Mouse (Mus musculus) ES-E14 (cell line): Measurements from ENCODE around the gene Arl10. TPM values are rescaled to one million over a fixed set of nuclear protein-coding genes. Genes with fewer than 3 reads are reported as not detected.

Experiments used
- DNase-seq: peaks from one replicate; pipeline ENCODE4 v3.0.0-alpha.2; 2013; ENCODE audit warnings: low read depth, low spot score
- H3K27ac ChIP-seq: 2 replicates; pipeline ENCODE4 v1.5.1; 2012; ENCODE audit warnings: low read depth, mild to moderate bottlenecking, low read length, moderate library complexity, mixed read lengths; ENCODE audit not compliant: poor library complexity, insufficient read depth, severe bottlenecking
- H3K36me3 ChIP-seq: 2 replicates; pipeline ENCODE4 v1.6.1; 2012; ENCODE audit warnings: mild to moderate bottlenecking, low read length, moderate library complexity, mixed read lengths; ENCODE audit not compliant: control insufficient read depth, poor library complexity, insufficient read depth, severe bottlenecking
- H3K4me1 ChIP-seq, 2 experiments: fragments of 150-350 bp in 1 of 2; sonication (generic) in 1 of 2; 2 replicates each; pipeline ENCODE4 v1.6.1; 2012; ENCODE audit warnings: low read length in 2 of 2, mild to moderate bottlenecking in 1 of 2, mixed read lengths in 1 of 2; ENCODE audit not compliant: control insufficient read depth in 2 of 2, insufficient read depth in 2 of 2, poor library complexity in 1 of 2
- H3K4me3 ChIP-seq, 2 experiments: fragments of 150-350 bp in 1 of 2; sonication (generic) in 1 of 2; 2 replicates each; pipeline ENCODE4 v1.5.1; 2012; ENCODE audit warnings: low read length in 2 of 2, low read depth in 1 of 2, mild to moderate bottlenecking in 1 of 2, mixed read lengths in 1 of 2; ENCODE audit not compliant: insufficient read depth in 1 of 2, poor library complexity in 1 of 2, severe bottlenecking in 1 of 2
- H3K9ac ChIP-seq: 2 replicates; pipeline ENCODE4 v1.6.1; 2012; ENCODE audit warnings: low read depth, mild to moderate bottlenecking, low read length, mixed read lengths; ENCODE audit not compliant: poor library complexity, insufficient read depth, severe bottlenecking
- H3K9me3 ChIP-seq: fragments of 150-350 bp; sonication (generic); 2 replicates; pipeline ENCODE4 v1.6.1; 2012; ENCODE audit warnings: low read depth, mild to moderate bottlenecking, low read length; ENCODE audit not compliant: control insufficient read depth, insufficient read depth
- CHD2 ChIP-seq: IDR thresholded peaks from 2 replicates; pipeline ENCODE4 v1.6.1; 2014; ENCODE audit warnings: mild to moderate bottlenecking, low read depth, low read length, inconsistent platforms
- HCFC1 ChIP-seq: IDR thresholded peaks from 2 replicates; pipeline ENCODE4 v1.6.1; 2012; ENCODE audit warnings: low read length, inconsistent platforms, borderline replicate concordance; ENCODE audit not compliant: insufficient read depth
- MAFK ChIP-seq: IDR thresholded peaks from 2 replicates; pipeline ENCODE4 v1.6.1; 2014; ENCODE audit warnings: mild to moderate bottlenecking, low read depth, low read length, inconsistent platforms; ENCODE audit not compliant: insufficient read depth
- ZC3H11A ChIP-seq: IDR thresholded peaks from 2 replicates; pipeline ENCODE4 v1.6.1; 2012; ENCODE audit warnings: low read depth, mild to moderate bottlenecking, inconsistent platforms, low read length, borderline replicate concordance
- ZNF384 ChIP-seq: IDR thresholded peaks from 2 replicates; pipeline ENCODE4 v1.6.1; 2012; ENCODE audit warnings: low read depth, low read length, inconsistent platforms
- in situ Hi-C, 2 experiments: fragments of 600-800 bp; cut with MboI; formaldehyde crosslinking; loops; one replicate each; pipeline ENCODE4 v1.15.1; 2025; ENCODE audit warnings: low sequenced_read_pairs in 2 of 2, inconsistent platforms in 1 of 2; ENCODE audit not compliant: unreplicated experiment in 2 of 2
- total RNA-seq: library from RNA; depleted of rRNA; stranded (reverse); fragments of 300-350 nt; gene quantifications from 2 replicates; pipeline ENCODE4 v1.2.3, GENCODE M21; 2012

Arl10 gene
- total RNA-seq, 1 experiment, result 38.3 TPM

DNA sequence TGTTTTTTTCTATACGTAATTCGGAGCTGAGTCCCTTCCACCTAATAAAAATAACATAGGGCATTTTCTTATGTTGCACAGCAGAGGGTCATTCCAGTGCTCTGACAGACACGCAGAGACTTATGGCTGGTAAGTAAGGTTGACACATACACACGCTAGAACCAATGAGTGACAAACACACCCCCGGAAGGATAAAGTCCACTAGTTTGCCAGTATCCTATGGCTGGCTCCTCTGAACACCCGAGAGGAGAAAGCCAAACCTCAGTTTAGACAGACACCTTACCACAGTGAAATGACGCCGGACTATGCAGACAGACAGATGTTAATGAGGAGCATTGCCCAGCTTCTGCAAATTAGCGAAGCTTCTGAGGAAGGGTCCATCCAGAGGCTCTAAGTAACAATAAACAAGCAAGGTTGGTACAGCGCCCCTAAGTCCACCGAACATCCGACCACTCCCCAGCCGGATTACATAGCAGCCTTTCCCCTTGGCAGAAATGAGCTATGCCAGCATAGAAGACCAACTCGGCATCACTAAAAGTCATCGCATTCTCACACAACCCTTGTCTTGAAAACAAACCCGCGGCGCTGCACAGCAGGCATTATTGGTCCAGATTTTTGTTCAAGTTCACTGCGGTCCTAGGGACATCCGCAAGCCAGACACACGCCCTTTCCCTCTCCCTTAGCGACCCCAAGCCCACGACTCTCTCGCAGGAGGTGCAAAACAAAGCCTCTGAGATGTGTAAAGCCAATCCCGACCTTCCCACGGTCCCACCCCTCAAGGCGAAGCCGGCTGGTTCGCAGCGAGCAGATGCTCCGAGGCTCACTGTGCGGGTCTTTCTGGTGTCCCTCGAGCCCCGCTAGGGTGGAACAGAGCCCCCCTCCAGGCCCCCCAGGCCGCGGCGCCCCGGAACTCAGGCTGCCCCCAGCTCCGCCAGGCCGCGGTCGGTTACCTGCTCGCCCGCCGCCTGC, 10.3 kb upstream of the Arl10 start:
- Histone ChIP-seq H3K9me3 (no peaks in the 10 kb centered on the region), H3K4me3 (peak overlapping the region; percentile 74 to 99), H3K27ac (peak overlapping the region; percentile 72), H3K4me1 (peaks cover 10 to 15% of the 10 kb centered on the region in 2 experiments; a peak in 3 of 4 replicates), H3K36me3 (peaks cover 18% of the 10 kb centered on the region), H3K9ac (peak overlapping the region; percentile 98)
- DNase-seq, result no peak
- no peak for TF ChIP-seq HCFC1
- in situ Hi-C loops, result no loop called here

DNA sequence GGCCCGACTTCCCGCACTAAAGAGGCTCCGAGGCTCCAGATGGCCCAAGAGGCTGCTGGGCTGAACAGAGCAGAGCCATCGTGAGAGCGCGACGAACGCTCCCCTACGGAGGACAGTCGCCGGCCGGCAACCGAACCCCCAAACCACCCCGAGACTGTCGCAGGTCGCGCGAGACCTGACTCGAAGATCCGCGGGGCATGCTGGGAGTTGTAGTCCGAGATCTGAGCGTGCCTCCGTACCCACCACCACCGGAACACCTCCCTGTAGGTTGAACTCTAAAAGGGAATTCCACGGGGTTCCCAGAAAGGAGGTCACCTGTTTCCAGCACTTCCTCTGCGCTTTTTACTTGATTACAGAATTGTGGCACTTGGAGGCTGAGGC, 9.6 kb upstream of the Arl10 start, which contains the start of gene 4833439L19Rik:
Gene 4833439L19Rik, minus strand, starts transcription at position 235 of the 381 bp plus-strand sequence.
- Histone ChIP-seq H3K9ac (peak within 1 kb of the TSS; percentile 98), H3K27ac (peak within 1 kb of the TSS; percentile 97), H3K36me3 (peaks cover 14% of the 10 kb centered on the region), H3K9me3 (no peaks in the 10 kb centered on the region), H3K4me1 (peaks cover 10 to 15% of the 10 kb centered on the region in 2 experiments; a peak in 3 of 4 replicates), H3K4me3 (peak within 1 kb of the TSS; percentile 74 to 99)
- DNase-seq, result peak; percentile 89
- no peak for TF ChIP-seq ZC3H11A
- peak; percentile 95 for TF ChIP-seq HCFC1
- TF ChIP-seq ZNF384, result no peak
- TF ChIP-seq CHD2, result peak; percentile 99
- no peak for TF ChIP-seq MAFK
- in situ Hi-C loops, result no loop called here

DNA sequence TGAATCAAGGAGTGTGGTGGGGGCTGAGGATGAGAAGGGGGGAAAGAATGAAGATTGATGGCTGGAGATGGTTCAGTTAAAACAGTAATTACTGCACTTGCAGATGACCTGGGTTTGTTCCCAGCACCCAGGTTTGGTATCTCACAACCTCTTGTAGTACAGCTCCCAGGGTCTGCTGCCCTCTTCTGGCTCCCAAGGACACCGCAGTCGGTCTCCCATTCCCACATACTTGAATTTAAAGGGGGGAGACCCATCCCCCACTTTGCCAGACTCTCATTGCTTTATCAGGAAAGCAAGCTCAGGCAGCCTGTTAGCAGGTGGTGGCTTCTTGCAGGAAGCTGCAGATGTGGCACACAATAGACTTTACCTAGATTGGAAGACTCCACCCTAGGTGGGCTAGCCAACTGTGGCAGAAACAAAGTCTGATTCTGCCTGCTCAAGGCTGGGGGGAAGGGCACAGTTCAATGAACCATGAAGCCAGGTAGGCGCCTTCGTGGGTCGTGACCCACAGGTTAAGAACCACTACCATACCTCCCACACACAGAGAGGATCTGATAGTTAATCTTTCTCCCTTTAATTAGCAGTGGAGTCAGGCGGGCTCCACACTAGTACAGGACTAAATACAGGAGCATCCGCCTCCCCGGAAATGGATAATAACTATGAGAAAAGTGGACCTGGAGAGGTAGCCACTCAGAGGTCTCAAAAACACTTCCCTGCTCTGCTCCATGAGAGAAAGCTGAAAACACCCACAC, 9.0 kb upstream of the Arl10 start:
- peak; percentile 73 for DNase-seq
- Histone ChIP-seq H3K9me3 (no peaks in the 10 kb centered on the region), H3K4me1 (peaks cover 10 to 15% of the 10 kb centered on the region in 2 experiments; a peak in 3 of 4 replicates), H3K36me3 (peaks cover 10% of the 10 kb centered on the region), H3K4me3 (peak overlapping the region; percentile 74 to 99), H3K9ac (peak overlapping the region; percentile 98), H3K27ac (peak overlapping the region; percentile 97)
- TF ChIP-seq CHD2 (peak; percentile 84), MAFK (no peak), ZC3H11A (0 out of 2 replicates have a peak, but pooled peaks have one; percentile 19)
- in situ Hi-C loops, result no loop called here

DNA sequence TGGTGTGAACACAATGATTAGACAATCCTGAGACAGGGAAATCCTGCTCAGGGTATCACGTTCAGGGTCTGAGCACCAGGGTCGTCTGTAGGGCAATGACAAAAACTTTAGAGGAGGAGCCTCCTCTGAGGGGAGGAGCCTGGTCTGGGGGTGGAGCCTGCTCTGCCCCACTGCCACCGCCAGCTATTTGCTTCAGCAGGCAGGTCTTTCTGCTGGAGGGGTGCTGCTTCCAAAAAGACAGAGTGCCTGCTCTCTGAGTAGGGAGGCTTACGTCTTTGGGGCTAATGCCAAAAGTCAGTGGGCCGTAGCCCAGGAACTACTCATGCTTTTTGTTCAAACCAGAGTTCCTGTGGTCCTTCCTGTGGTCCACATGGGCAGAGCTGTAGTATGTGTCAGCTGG, 6.4 kb upstream of the Arl10 start:
- H3K4me3 ChIP-seq, result no peak overlapping the region
- DNase-seq, result no peak
- in situ Hi-C loops, result no loop called here

More for the DNA sequence above, 6.4 kb upstream of the Arl10 start:
- Histone ChIP-seq H3K9ac (no peak overlapping the region), H3K4me1 (peaks cover 10 to 15% of the 10 kb centered on the region in 2 experiments; a peak in 3 of 4 replicates), H3K36me3 (no peaks in the 10 kb centered on the region; the same call in 1 of the 2 replicates), H3K9me3 (no peaks in the 10 kb centered on the region), H3K27ac (no peak overlapping the region)
- TF ChIP-seq ZNF384 (no peak), CHD2 (no peak), HCFC1 (no peak), ZC3H11A (no peak), MAFK (no peak)
